Mouse (Mus musculus) erythroblast, embryonic 14.5 days (primary cell): ENCODE results near the gene Astn2. TPM values are rescaled to one million over a fixed set of nuclear protein-coding genes. Genes with fewer than 3 reads are reported as not detected.

ENCODE experiments used
- H3K27me3 ChIP-seq: 2 replicates; pipeline ENCODE4 v1.6.1; 2012; ENCODE audit warnings: inconsistent platforms; ENCODE audit not compliant: control insufficient read depth
- H3K36me3 ChIP-seq: 2 replicates; pipeline ENCODE4 v1.6.1; 2012; ENCODE audit warnings: mild to moderate bottlenecking, inconsistent platforms; ENCODE audit not compliant: control insufficient read depth
- H3K4me1 ChIP-seq: 2 replicates; pipeline ENCODE4 v1.6.1; 2012; ENCODE audit warnings: inconsistent platforms; ENCODE audit not compliant: control insufficient read depth
- H3K4me3 ChIP-seq: replicated peaks from 2 replicates; pipeline ENCODE3; 2012; ENCODE audit warnings: moderate library complexity, mild to moderate bottlenecking, inconsistent platforms
- H3K9me3 ChIP-seq: 2 replicates; pipeline ENCODE4 v1.6.1; 2012; ENCODE audit warnings: low read length, inconsistent platforms, mixed read lengths; ENCODE audit not compliant: control insufficient read depth
- GATA1 ChIP-seq: IDR thresholded peaks from 2 replicates; pipeline ENCODE4 v1.6.1; 2012; ENCODE audit warnings: low read length, inconsistent platforms, mixed read lengths
- TAL1 ChIP-seq: IDR thresholded peaks from 3 replicates; pipeline ENCODE4 v1.6.1; 2012; ENCODE audit warnings: low read length, inconsistent platforms, mixed read lengths
- polyA plus RNA-seq: library from polyadenylated mRNA; stranded (reverse); fragments of >175 nt; gene quantifications from 2 replicates; pipeline ENCODE4 v1.2.3, GENCODE M21; 2012

Gene Astn2
- polyA plus RNA-seq, 1 experiment: not detected

DNA sequence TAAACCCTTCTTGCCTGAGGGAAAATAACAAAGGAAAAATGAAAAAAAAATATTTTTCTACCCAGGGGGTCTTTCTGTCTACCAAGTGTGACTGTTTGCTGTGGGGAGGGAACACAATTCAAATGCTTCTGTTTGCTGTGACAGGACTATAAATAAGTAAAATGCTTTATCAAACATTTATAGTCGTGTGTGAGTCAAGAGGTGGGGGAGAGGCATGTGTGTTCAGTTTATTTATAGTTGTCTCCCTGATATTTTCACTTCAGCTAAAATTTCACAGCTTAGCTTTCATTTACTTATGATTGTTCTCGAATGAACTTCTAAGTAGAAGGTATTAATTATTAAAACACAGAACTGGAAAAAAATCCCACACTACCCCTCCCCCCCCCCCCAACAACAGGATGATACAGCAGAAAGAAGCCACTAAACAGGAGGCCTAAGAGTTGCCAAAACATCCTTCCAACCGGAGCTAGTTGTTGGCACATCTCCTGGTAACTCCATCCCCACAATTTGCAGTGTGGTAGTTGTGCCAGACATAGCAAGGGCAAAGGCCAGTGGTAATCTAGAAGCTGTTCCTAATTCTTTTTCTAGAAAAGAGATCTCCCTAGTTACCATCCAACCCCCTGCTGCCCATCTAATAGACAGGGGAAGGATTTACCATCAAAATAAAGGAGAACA is 246.8 kb downstream of the Astn2 start:
- H3K4me1 ChIP-seq: no peaks in the 10 kb centered on the region
- H3K4me3 ChIP-seq: no peak overlapping the region
- H3K27me3 ChIP-seq: no peaks in the 10 kb centered on the region
- H3K36me3 ChIP-seq: no peaks in the 10 kb centered on the region
- TF ChIP-seq GATA1 (no peak), TAL1 (no peak)
- peaks cover 3% of the 10 kb centered on the region; the same call in 1 of the 2 replicates for H3K9me3 ChIP-seq

DNA sequence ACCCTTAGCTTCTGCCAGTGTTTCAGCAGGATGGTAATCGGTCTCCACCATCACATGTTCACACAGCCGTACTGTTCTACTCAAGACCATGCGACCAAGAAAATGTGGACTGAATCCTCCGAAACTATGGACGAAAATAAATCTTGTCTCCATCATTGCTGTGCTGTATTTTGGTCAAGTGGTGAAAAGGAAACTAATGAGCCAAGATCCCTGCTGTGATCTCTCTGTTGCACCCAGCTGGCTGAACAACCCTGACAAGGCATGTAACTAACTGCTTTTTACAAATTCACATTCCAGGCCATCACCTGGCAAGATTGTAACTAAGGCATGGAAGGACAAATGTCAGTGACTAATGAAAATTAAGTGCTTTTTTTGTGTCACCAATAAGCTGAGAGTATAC is 257.9 kb downstream of the Astn2 start:
- H3K27me3 ChIP-seq: no peaks in the 10 kb centered on the region
- no peaks in the 10 kb centered on the region for H3K4me1 ChIP-seq
- H3K36me3 ChIP-seq: no peaks in the 10 kb centered on the region
- TF ChIP-seq GATA1 (no peak), TAL1 (no peak)
- peaks cover 5% of the 10 kb centered on the region; the same call in 1 of the 2 replicates for H3K9me3 ChIP-seq
- H3K4me3 ChIP-seq: no peak overlapping the region

DNA sequence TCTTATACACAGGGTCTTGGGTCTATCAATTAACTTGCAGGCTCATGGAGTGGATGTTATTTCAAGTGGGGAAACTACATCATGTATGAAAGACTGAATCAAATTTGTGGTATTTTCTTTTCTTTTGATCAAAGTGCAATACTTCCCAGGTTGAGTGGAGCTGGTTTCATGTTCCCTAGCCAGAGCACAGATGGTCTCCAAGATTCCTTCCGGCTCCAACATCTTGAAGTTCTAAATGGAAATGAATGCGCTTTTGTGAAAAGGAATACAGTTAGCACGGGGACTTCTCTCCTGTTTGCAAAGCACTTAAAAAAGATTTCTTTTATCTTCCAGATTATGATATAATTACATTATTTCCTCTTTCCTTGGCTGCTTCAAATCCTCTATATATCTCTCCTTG is 278.2 kb downstream of the Astn2 start:
- Histone ChIP-seq H3K36me3 (no peaks in the 10 kb centered on the region), H3K4me1 (no peaks in the 10 kb centered on the region), H3K4me3 (no peak overlapping the region), H3K9me3 (no peaks in the 10 kb centered on the region; the same call in 1 of the 2 replicates), H3K27me3 (no peaks in the 10 kb centered on the region)
- TF ChIP-seq GATA1 (no peak), TAL1 (no peak)

DNA sequence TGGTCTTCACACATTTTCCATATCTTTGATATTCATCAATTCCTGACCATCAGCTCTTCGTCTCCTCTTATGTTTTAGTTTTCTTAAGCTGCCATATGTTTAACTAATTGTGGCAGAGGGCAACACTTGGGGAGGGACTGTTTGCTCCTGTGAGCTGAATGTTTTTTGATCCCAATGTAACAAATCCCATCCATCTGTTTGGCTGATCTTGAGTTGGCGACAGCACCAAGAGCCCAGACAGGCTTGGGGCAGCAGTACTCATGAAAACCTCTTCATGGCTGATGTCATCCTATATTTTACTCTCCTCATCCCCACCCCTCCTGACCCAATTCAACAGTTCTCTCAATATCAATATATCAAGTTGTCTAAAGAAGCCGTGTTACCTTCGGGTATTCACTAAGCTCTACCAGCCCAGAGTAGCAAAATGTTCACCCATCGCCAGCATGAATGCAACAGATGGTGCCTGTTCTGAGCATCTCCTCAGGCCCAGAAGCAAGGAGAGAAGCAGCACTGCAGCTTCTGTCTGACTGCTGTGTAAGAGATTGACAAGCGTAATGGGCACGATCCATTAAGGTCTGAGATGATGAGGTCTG is 281.5 kb downstream of the Astn2 start:
- H3K36me3 ChIP-seq: no peaks in the 10 kb centered on the region
- H3K9me3 ChIP-seq: no peaks in the 10 kb centered on the region; the same call in 1 of the 2 replicates
- H3K4me1 ChIP-seq: no peaks in the 10 kb centered on the region
- no peak overlapping the region for H3K4me3 ChIP-seq
- no peaks in the 10 kb centered on the region for H3K27me3 ChIP-seq
- TF ChIP-seq TAL1 (no peak), GATA1 (no peak)

DNA sequence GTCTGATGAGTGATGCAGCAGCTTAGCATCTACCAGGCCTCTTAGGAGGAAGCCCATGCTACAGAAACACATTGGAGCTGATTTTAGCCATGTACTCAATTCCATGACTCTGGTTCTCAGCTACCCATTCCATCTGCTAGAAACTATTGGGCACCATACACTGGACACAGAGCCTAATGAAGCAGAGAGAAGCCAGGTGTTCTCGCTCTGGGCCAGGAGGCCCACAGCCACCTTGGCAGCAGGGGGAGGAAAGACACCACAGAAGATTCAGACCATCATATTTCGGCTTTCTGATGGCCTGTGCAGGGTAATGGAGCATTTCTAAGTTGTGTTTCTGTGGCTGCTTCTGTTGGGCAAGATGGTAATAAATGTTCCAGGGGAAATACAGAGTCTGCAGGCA is 290.2 kb downstream of the Astn2 start:
- Histone ChIP-seq H3K4me1 (no peaks in the 10 kb centered on the region), H3K9me3 (no peaks in the 10 kb centered on the region; the same call in 1 of the 2 replicates), H3K36me3 (no peaks in the 10 kb centered on the region), H3K27me3 (no peaks in the 10 kb centered on the region), H3K4me3 (no peak overlapping the region)
- no peak for TF ChIP-seq GATA1
- TF ChIP-seq TAL1: no peak

DNA sequence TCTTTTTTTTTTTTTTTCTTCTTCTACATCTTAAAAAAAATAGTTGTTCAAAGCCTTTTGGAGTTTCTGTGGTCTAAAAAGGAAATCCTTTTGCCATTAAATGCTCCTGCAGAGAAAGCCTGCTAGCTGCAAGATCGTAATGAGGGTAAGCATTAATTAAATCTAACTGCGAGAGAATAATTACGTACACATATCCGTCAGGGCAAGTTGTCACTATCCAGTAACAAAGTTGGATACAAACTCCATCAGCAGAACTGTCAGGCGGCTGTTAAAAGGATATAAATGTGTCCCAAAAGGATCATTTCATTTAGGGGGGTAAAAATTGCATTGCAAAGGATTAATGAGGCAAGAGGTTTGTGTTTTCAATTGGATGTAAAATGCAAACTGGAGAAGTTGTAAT is 302.4 kb downstream of the Astn2 start:
- H3K36me3 ChIP-seq: no peaks in the 10 kb centered on the region
- no peak overlapping the region for H3K4me3 ChIP-seq
- H3K9me3 ChIP-seq: no peaks in the 10 kb centered on the region
- TF ChIP-seq TAL1 (no peak), GATA1 (no peak)
- no peaks in the 10 kb centered on the region for H3K4me1 ChIP-seq
- H3K27me3 ChIP-seq: no peaks in the 10 kb centered on the region

DNA sequence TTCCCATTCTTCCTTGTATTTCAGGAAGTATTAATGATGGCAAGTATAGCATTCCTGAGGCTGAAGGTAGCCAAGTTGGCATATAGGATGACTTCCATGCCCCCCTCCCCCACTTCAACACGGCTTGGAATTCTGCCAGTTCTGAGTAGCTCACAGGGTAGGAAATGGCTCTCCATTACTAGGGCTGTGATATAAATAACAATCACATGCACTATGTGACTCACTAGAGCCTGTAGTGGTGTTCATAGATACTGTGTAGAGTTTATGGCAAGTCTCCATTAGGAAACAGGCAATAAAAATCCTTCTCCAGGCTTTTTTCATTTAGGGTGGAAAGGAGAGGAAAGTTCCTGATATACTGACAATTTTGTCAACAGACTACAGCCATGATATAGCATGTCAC is 306.8 kb downstream of the Astn2 start:
- Histone ChIP-seq H3K27me3 (no peaks in the 10 kb centered on the region), H3K4me1 (no peaks in the 10 kb centered on the region), H3K9me3 (no peaks in the 10 kb centered on the region), H3K4me3 (no peak overlapping the region), H3K36me3 (no peaks in the 10 kb centered on the region)
- TF ChIP-seq GATA1: no peak
- no peak for TF ChIP-seq TAL1

DNA sequence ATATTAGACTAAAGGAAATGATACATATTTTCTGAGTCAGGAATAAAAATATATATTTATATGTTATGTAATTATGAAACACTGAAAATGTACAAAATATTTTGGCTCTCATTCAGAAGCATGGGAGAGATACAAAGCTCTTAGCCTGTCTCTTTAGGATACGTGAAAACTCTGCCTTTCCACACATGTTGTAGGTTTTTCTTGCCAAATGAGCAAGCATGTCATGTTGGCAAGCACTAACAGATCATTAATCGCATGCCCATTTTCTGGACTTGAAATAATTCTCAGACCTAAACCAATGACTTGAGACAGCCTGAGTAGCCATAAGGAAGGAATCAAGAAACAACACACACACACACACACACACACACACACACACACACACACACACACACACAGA is 308.3 kb downstream of the Astn2 start:
- Histone ChIP-seq H3K4me3 (no peak overlapping the region), H3K9me3 (no peaks in the 10 kb centered on the region), H3K4me1 (no peaks in the 10 kb centered on the region), H3K36me3 (no peaks in the 10 kb centered on the region), H3K27me3 (no peaks in the 10 kb centered on the region)
- TF ChIP-seq GATA1 (no peak), TAL1 (no peak)

DNA sequence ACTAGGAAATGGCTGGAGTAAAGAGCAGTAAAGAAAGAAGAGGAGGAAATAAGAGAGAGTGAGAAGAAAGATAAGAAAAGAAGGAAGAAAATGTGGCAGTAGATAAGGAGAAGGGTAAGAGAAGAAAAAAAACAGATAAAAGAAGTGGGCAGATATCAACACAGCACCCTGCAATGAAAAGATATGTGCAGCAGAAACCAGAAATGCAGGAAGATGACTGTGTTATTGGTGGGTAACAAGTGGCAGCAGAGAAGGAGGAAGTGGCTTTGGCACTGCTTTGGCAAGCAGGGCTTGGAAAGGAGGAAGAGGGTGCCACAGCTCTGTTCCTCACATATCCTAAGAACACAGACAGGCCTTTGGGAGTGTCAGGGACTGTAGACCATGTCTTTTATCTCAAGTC is 347.2 kb downstream of the Astn2 start:
- H3K27me3 ChIP-seq: no peaks in the 10 kb centered on the region
- H3K4me1 ChIP-seq: peaks cover 2% of the 10 kb centered on the region
- no peaks in the 10 kb centered on the region for H3K9me3 ChIP-seq
- no peak for TF ChIP-seq GATA1
- TF ChIP-seq TAL1: no peak
- H3K4me3 ChIP-seq: no peak overlapping the region
- no peaks in the 10 kb centered on the region for H3K36me3 ChIP-seq

DNA sequence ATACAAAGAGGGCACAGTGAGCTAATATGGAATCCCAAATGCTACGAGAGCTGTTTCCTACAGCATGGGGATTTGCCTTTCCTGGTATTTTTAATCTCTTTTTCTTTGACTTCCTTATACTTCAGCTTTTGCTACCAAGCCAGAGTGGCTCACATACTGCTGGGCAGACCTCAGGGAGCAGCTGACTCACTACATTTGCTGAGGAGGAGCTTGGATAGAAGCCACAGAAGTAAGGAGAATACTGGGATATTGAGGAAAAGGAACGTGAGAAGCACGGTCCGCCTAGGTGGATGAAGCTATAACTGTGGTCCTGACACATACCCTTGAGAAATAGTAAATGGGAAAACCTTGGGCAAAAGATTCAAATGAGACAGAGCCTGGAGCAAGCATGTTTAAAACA is 348.7 kb downstream of the Astn2 start:
- H3K4me1 ChIP-seq: peaks cover 2% of the 10 kb centered on the region
- no peak for TF ChIP-seq TAL1
- TF ChIP-seq GATA1: no peak
- no peak overlapping the region for H3K4me3 ChIP-seq
- H3K36me3 ChIP-seq: no peaks in the 10 kb centered on the region
- H3K9me3 ChIP-seq: no peaks in the 10 kb centered on the region
- no peaks in the 10 kb centered on the region for H3K27me3 ChIP-seq
